Comparison of ENCODE assay signal across 10 mouse cellular contexts in genomic region chr13:3523459-3523858, GRCm38 (mm10). TPM values are rescaled to one million over a fixed set of nuclear protein-coding genes. Genes with fewer than 3 reads are reported as not detected.
DNase-seq lines count a peak whose midpoint lies in the region; ATAC-seq and TF ChIP-seq lines count a peak whose summit lies in the region.
"Had no signal": no experiment of that assay in that cellular context is flagged by ENCODE, and none has a peak within 500 bp of the region (broad histone marks: within the 10 kb centered on the region; RNA-seq: fewer than 3 reads in every experiment).

No protein-coding gene starts in this region.

- no peaks in the 10 kb centered on the region for H3K9me3 ChIP-seq in forebrain, embryonic 14.5 days (replicated peaks; ENCODE audit: control insufficient read depth, low read length)
- no peaks in the 10 kb centered on the region for H3K9me3 ChIP-seq in forebrain, embryonic 12.5 days
- no peaks in the 10 kb centered on the region for H3K9me3 ChIP-seq in liver, postnatal 0 days (ENCODE audit: low read length)
- H3K9me3 ChIP-seq in liver, embryonic 11.5 days (ENCODE audit: control insufficient read depth, low read length), result no peaks in the 10 kb centered on the region
- no peaks in the 10 kb centered on the region for H3K9me3 ChIP-seq in lung, embryonic 16.5 days (ENCODE audit: control insufficient read depth, low read length)

- ATAC-seq in forebrain, embryonic 14.5 days, result peak; percentile 32; the same call in 1 of the 2 replicates
- no peak for ATAC-seq in forebrain, embryonic 12.5 days (ENCODE audit: low FRiP score)
- ATAC-seq in liver, postnatal 0 days, result peak; percentile 26; the same call in 1 of the 2 replicates
- ATAC-seq in liver, embryonic 11.5 days (replicated peaks; ENCODE audit: low FRiP score), result no peak
- peak; percentile 76; the same call in 1 of the 2 replicates for ATAC-seq in lung, embryonic 16.5 days (ENCODE audit: low read depth)

- 50% methylated on average over 6 of the region's 6 CpGs for WGBS in forebrain, embryonic 14.5 days
- WGBS in forebrain, embryonic 12.5 days, result 80% methylated on average over 6 of the region's 6 CpGs
- WGBS in liver, postnatal 0 days (ENCODE audit: insufficient replicate concordance), result 42% methylated on average over 6 of the region's 6 CpGs
- 61% methylated on average over 6 of the region's 6 CpGs for WGBS in liver, embryonic 11.5 days
- 31% methylated on average over 6 of the region's 6 CpGs for WGBS in lung, embryonic 16.5 days

- no peaks in the 10 kb centered on the region for H3K36me3 ChIP-seq in forebrain, embryonic 14.5 days (ENCODE audit: control insufficient read depth, insufficient read depth, low read length)
- no peaks in the 10 kb centered on the region for H3K36me3 ChIP-seq in forebrain, embryonic 12.5 days (replicated peaks)
- H3K36me3 ChIP-seq in liver, postnatal 0 days (replicated peaks; ENCODE audit: insufficient read depth, low read length), result no peaks in the 10 kb centered on the region
- H3K36me3 ChIP-seq in liver, embryonic 11.5 days (ENCODE audit: control insufficient read depth, insufficient read depth, low read length), result no peaks in the 10 kb centered on the region
- no peaks in the 10 kb centered on the region for H3K36me3 ChIP-seq in lung, embryonic 16.5 days (ENCODE audit: control insufficient read depth, insufficient read depth, low read length)

- TF ChIP-seq CTCF in liver, postnatal 0 days (IDR thresholded peaks at IDR 0.05; ENCODE audit: low read depth), result no peak

- H3K4me3 ChIP-seq in forebrain, embryonic 14.5 days (ENCODE audit: low read depth, low read length), result no peak overlapping the region
- H3K4me3 ChIP-seq in forebrain, embryonic 12.5 days (replicated peaks), result no peak overlapping the region
- no peak overlapping the region for H3K4me3 ChIP-seq in liver, postnatal 0 days (ENCODE audit: low read depth, low read length)
- no peak overlapping the region for H3K4me3 ChIP-seq in liver, embryonic 11.5 days (ENCODE audit: low read depth, low read length)
- H3K4me3 ChIP-seq in lung, embryonic 16.5 days (ENCODE audit: low read length), result no peak overlapping the region

- no peak overlapping the region for H3K9ac ChIP-seq in forebrain, embryonic 14.5 days (ENCODE audit: low read length)
- H3K9ac ChIP-seq in forebrain, embryonic 12.5 days, result no peak overlapping the region
- no peak overlapping the region for H3K9ac ChIP-seq in liver, postnatal 0 days (replicated peaks)
- no peak overlapping the region for H3K9ac ChIP-seq in liver, embryonic 11.5 days (ENCODE audit: low read depth, low read length)
- no peak overlapping the region for H3K9ac ChIP-seq in lung, embryonic 16.5 days (ENCODE audit: low read length)

- H3K4me2 ChIP-seq in forebrain, embryonic 14.5 days (ENCODE audit: low read length), result no peak overlapping the region
- no peak overlapping the region for H3K4me2 ChIP-seq in forebrain, embryonic 12.5 days
- H3K4me2 ChIP-seq in liver, postnatal 0 days (ENCODE audit: low read depth, low read length), result no peak overlapping the region
- H3K4me2 ChIP-seq in liver, embryonic 11.5 days, result no peak overlapping the region
- H3K4me2 ChIP-seq in lung, embryonic 16.5 days (ENCODE audit: low read depth, low read length), result no peak overlapping the region

- peak; percentile 58 for DNase-seq in forebrain, embryonic 14.5 days (ENCODE audit: low spot score)
- DNase-seq in liver, postnatal 0 days, result no peak
- DNase-seq in liver, embryonic 11.5 days (ENCODE audit: low spot score), result no peak
- peak; percentile 45 for DNase-seq in brain, adult 2 months (ENCODE audit: low read depth, low spot score)
- no peak for DNase-seq in ovary, postnatal 36 days (ENCODE audit: low spot score)
- DNase-seq in frontal cortex, postnatal 36 days (ENCODE audit: low spot score in 2 of 2), result no peak

- H3K27me3 ChIP-seq in forebrain, embryonic 14.5 days (replicated peaks; ENCODE audit: control insufficient read depth, insufficient read depth, low read length), result no peaks in the 10 kb centered on the region
- H3K27me3 ChIP-seq in forebrain, embryonic 12.5 days, result 0 out of 2 replicates have a peak, but pooled peaks cover 3% of the 10 kb centered on the region
- no peaks in the 10 kb centered on the region for H3K27me3 ChIP-seq in liver, postnatal 0 days (ENCODE audit: insufficient read depth, low read length)
- H3K27me3 ChIP-seq in liver, embryonic 11.5 days (replicated peaks; ENCODE audit: control insufficient read depth, insufficient read depth, low read length), result no peaks in the 10 kb centered on the region
- H3K27me3 ChIP-seq in lung, embryonic 16.5 days (ENCODE audit: control insufficient read depth, insufficient read depth, low read depth, low read length), result no peaks in the 10 kb centered on the region
- H3K27me3 ChIP-seq: CH12.LX had no signal

- H3K27ac ChIP-seq in forebrain, embryonic 14.5 days (ENCODE audit: low read depth, low read length), result no peak overlapping the region
- no peak overlapping the region for H3K27ac ChIP-seq in forebrain, embryonic 12.5 days
- H3K27ac ChIP-seq in liver, postnatal 0 days (ENCODE audit: low read depth), result 0 out of 2 replicates have a peak overlapping the region, but pooled peaks have one; percentile 48
- H3K27ac ChIP-seq in liver, embryonic 11.5 days (ENCODE audit: low read depth, low read length), result no peak overlapping the region
- no peak overlapping the region for H3K27ac ChIP-seq in lung, embryonic 16.5 days (ENCODE audit: low read length)
- H3K27ac ChIP-seq: macrophage had no signal

- no peak for TF ChIP-seq EP300 in liver, postnatal 0 days (IDR thresholded peaks at IDR 0.05; ENCODE audit: low read depth)

- no peaks in the 10 kb centered on the region; the same call in 1 of the 2 replicates for H3K4me1 ChIP-seq in forebrain, embryonic 14.5 days (ENCODE audit: control insufficient read depth, insufficient read depth, low read length)
- peaks cover 3% of the 10 kb centered on the region; the same call in 1 of the 2 replicates for H3K4me1 ChIP-seq in forebrain, embryonic 12.5 days
- H3K4me1 ChIP-seq in liver, postnatal 0 days (ENCODE audit: insufficient read depth), result 0 out of 2 replicates have a peak, but pooled peaks cover 3% of the 10 kb centered on the region
- no peaks in the 10 kb centered on the region for H3K4me1 ChIP-seq in liver, embryonic 11.5 days (replicated peaks; ENCODE audit: control insufficient read depth, insufficient read depth, low read length)
- no peaks in the 10 kb centered on the region for H3K4me1 ChIP-seq in lung, embryonic 16.5 days (replicated peaks; ENCODE audit: control insufficient read depth, insufficient read depth, low read length)

RNA-seq across cellular contexts. Expression of gene Gdi2, which starts 14.4 kb away (rescaled TPM):
- 501 and 516 TPM in 2 replicates for polyA plus RNA-seq in forebrain, embryonic 14.5 days (2014; fragmentation: Nextera tagmentation; extraction: Ambion mirVana)
- polyA plus RNA-seq in forebrain, embryonic 12.5 days (2016; fragmentation: Nextera tagmentation; extraction: Ambion mirVana), result 434 and 459 TPM in 2 replicates
- 189 and 191 TPM in 2 replicates for polyA plus RNA-seq in liver, postnatal 0 days (2015; fragmentation: Nextera tagmentation; extraction: Ambion mirVana)
- polyA plus RNA-seq in liver, embryonic 11.5 days (2014; fragmentation: Nextera tagmentation; extraction: Ambion mirVana), result 354 and 364 TPM in 2 replicates
- 412 and 431 TPM in 2 replicates for polyA plus RNA-seq in lung, embryonic 16.5 days (2015; fragmentation: Nextera tagmentation; extraction: Ambion mirVana)

Comparison
In these comparisons a context has a peak if more than half of its experiments do, and no peak if none do; other contexts are left out.
1. ATAC-seq: peak in forebrain, embryonic 14.5 days (single experiment), liver, postnatal 0 days (single experiment) and lung, embryonic 16.5 days (single experiment); none in forebrain, embryonic 12.5 days (single experiment) and liver, embryonic 11.5 days (single experiment).
2. DNase-seq: peak in forebrain, embryonic 14.5 days (single experiment) and brain, adult 2 months (single experiment); none in liver, postnatal 0 days (single experiment), liver, embryonic 11.5 days (single experiment), ovary, postnatal 36 days (single experiment) and frontal cortex, postnatal 36 days (0 of 2).